Mouse (Mus musculus) CH12.LX (cell line): Measurements from ENCODE around the gene Heatr5a. TPM values are rescaled to one million over a fixed set of nuclear protein-coding genes. Genes with fewer than 3 reads are reported as not detected.

Experiments
- DNase-seq: peaks from one replicate; pipeline ENCODE4 v3.0.0-alpha.2; 2013; ENCODE audit errors: extremely low read depth
- H3K27ac ChIP-seq: 2 replicates; pipeline ENCODE4 v1.5.1; 2012; ENCODE audit warnings: low read depth, mild to moderate bottlenecking, control low read depth, moderate library complexity; ENCODE audit not compliant: insufficient read depth
- H3K27me3 ChIP-seq: replicated peaks from 2 replicates; pipeline ENCODE3; 2012; ENCODE audit warnings: inconsistent platforms
- H3K36me3 ChIP-seq, 2 experiments: replicated peaks in 1 of 2; 2 replicates each; pipeline versions ENCODE3 to v1.6.1; 2012; ENCODE audit warnings: inconsistent platforms in 1 of 2, low read length in 1 of 2, mild to moderate bottlenecking in 1 of 2, mixed read lengths in 1 of 2, moderate library complexity in 1 of 2; ENCODE audit not compliant: control insufficient read depth in 1 of 2, insufficient read depth in 1 of 2
- H3K4me1 ChIP-seq, 2 experiments: 2 replicates each; pipeline ENCODE4 v1.6.1; 2012; ENCODE audit warnings: inconsistent platforms in 1 of 2, moderate library complexity in 1 of 2; ENCODE audit not compliant: insufficient read depth in 2 of 2, control insufficient read depth in 1 of 2
- H3K4me2 ChIP-seq: 2 replicates; pipeline ENCODE4 v1.6.1; 2012; ENCODE audit warnings: low read depth, mild to moderate bottlenecking, control low read depth; ENCODE audit not compliant: poor library complexity, insufficient read depth, severe bottlenecking
- H3K4me3 ChIP-seq, 3 experiments: fragments of 150-350 bp in 1 of 3; sonication (generic) in 1 of 3; replicated peaks in 1 of 3; 2 replicates each; pipeline versions ENCODE3 to v1.5.1; 2011 to 2012; ENCODE audit warnings: low read depth in 2 of 3, low read length in 2 of 3, mild to moderate bottlenecking in 2 of 3, moderate library complexity in 2 of 3, control low read depth in 1 of 3, improper control_type of control experiment in 1 of 3, inconsistent platforms in 1 of 3, mixed read lengths in 1 of 3; ENCODE audit not compliant: poor library complexity in 1 of 3
- H3K79me2 ChIP-seq: replicated peaks from 2 replicates; pipeline ENCODE4 v1.6.1; 2012; ENCODE audit warnings: mild to moderate bottlenecking, moderate library complexity; ENCODE audit not compliant: control insufficient read depth, poor library complexity, insufficient read depth, severe bottlenecking; ENCODE audit errors: extremely low read depth
- H3K9ac ChIP-seq: 2 replicates; pipeline ENCODE4 v1.6.1; 2012; ENCODE audit warnings: low read depth, mild to moderate bottlenecking, control low read depth, moderate library complexity; ENCODE audit not compliant: insufficient read depth
- H3K9me3 ChIP-seq: replicated peaks from 2 replicates; pipeline ENCODE3; 2012; ENCODE audit warnings: low read length, inconsistent platforms, mixed read lengths
- BHLHE40 ChIP-seq: IDR thresholded peaks from 2 replicates; pipeline ENCODE4 v1.6.1; 2011; ENCODE audit warnings: mild to moderate bottlenecking, low read depth, low read length, improper control_type of control experiment
- CHD1 ChIP-seq: IDR thresholded peaks from 2 replicates; pipeline ENCODE4 v1.6.1; 2012; ENCODE audit warnings: low read depth, low read length, improper control_type of control experiment, inconsistent platforms
- CHD2 ChIP-seq: IDR thresholded peaks from 2 replicates; pipeline ENCODE4 v1.6.1; 2011; ENCODE audit warnings: low read length, improper control_type of control experiment
- CTCF ChIP-seq, 2 experiments: IDR thresholded peaks in 1 of 2; conservative IDR thresholded peaks in 1 of 2; 2 replicates each; pipeline ENCODE4 v1.5.1; 2011 to 2012; ENCODE audit warnings: low read depth in 2 of 2, low read length in 2 of 2, improper control_type of control experiment in 1 of 2, inconsistent platforms in 1 of 2, mild to moderate bottlenecking in 1 of 2, moderate library complexity in 1 of 2
- E2F4 ChIP-seq: IDR thresholded peaks from 2 replicates; pipeline ENCODE4 v1.6.1; 2011; ENCODE audit warnings: low read depth, low read length, improper control_type of control experiment; ENCODE audit not compliant: insufficient replicate concordance
- ELF1 ChIP-seq: IDR thresholded peaks from 2 replicates; pipeline ENCODE4 v1.6.1; 2014; ENCODE audit warnings: low read depth, mild to moderate bottlenecking, inconsistent platforms, low read length, improper control_type of control experiment
- EP300 ChIP-seq: IDR thresholded peaks from 2 replicates; pipeline ENCODE4 v1.6.1; 2011; ENCODE audit warnings: low read length, improper control_type of control experiment
- ETS1 ChIP-seq: conservative IDR thresholded peaks from 2 replicates; pipeline ENCODE4 v1.6.1; 2012; ENCODE audit warnings: low read depth, mild to moderate bottlenecking, inconsistent platforms, low read length, improper control_type of control experiment, moderate library complexity
- GABPA ChIP-seq: IDR thresholded peaks from 2 replicates; pipeline ENCODE4 v1.6.1; 2012; ENCODE audit warnings: low read depth, low read length, improper control_type of control experiment, inconsistent platforms; ENCODE audit not compliant: insufficient replicate concordance
- HCFC1 ChIP-seq: IDR thresholded peaks from 2 replicates; pipeline ENCODE4 v1.6.1; 2012; ENCODE audit warnings: low read depth, mild to moderate bottlenecking, inconsistent platforms, low read length, improper control_type of control experiment
- JUN ChIP-seq: IDR thresholded peaks from 2 replicates; pipeline ENCODE4 v1.6.1; 2011; ENCODE audit warnings: low read depth, mild to moderate bottlenecking, low read length, improper control_type of control experiment, moderate library complexity; ENCODE audit not compliant: insufficient read depth
- JUND ChIP-seq: conservative IDR thresholded peaks from 2 replicates; pipeline ENCODE4 v1.6.1; 2011; ENCODE audit warnings: low read depth, low read length, improper control_type of control experiment
- KAT2A ChIP-seq: IDR thresholded peaks from 2 replicates; pipeline ENCODE4 v1.6.1; 2012; ENCODE audit warnings: low read length, improper control_type of control experiment, inconsistent platforms; ENCODE audit not compliant: insufficient replicate concordance
- MAFK ChIP-seq: IDR thresholded peaks from 2 replicates; pipeline ENCODE4 v1.6.1; 2011; ENCODE audit warnings: low read length, improper control_type of control experiment; ENCODE audit not compliant: insufficient replicate concordance
- MAX ChIP-seq: IDR thresholded peaks from 2 replicates; pipeline ENCODE4 v1.6.1; 2011; ENCODE audit warnings: low read length, improper control_type of control experiment
- MAZ ChIP-seq: IDR thresholded peaks from 2 replicates; pipeline ENCODE4 v1.6.1; 2012; ENCODE audit warnings: low read depth, mild to moderate bottlenecking, inconsistent platforms, low read length, improper control_type of control experiment, moderate library complexity
- MEF2A ChIP-seq: IDR thresholded peaks from 2 replicates; pipeline ENCODE4 v1.6.1; 2014; ENCODE audit warnings: low read depth, mild to moderate bottlenecking, inconsistent platforms, low read length, improper control_type of control experiment, borderline replicate concordance
- MXI1 ChIP-seq: IDR thresholded peaks from 2 replicates; pipeline ENCODE4 v1.6.1; 2011; ENCODE audit warnings: mild to moderate bottlenecking, low read depth, low read length, improper control_type of control experiment
- MYC ChIP-seq: IDR thresholded peaks from 2 replicates; pipeline ENCODE4 v1.6.1; 2011; ENCODE audit warnings: low read depth, mild to moderate bottlenecking, improper control_type of control experiment, low read length
- NRF1 ChIP-seq: IDR thresholded peaks from 2 replicates; pipeline ENCODE4 v1.6.1; 2014; ENCODE audit warnings: low read depth, mild to moderate bottlenecking, inconsistent platforms, low read length, improper control_type of control experiment, moderate library complexity
- PAX5 ChIP-seq: IDR thresholded peaks from 2 replicates; pipeline ENCODE4 v1.6.1; 2012; ENCODE audit warnings: low read length, inconsistent platforms, mixed read lengths
- POLR2A ChIP-seq: IDR thresholded peaks from 2 replicates; pipeline ENCODE4 v1.6.1; 2011; ENCODE audit warnings: low read depth, mild to moderate bottlenecking, improper control_type of control experiment, low read length
- POLR2AphosphoS2 ChIP-seq: IDR thresholded peaks from 2 replicates; pipeline ENCODE4 v1.6.1; 2011; ENCODE audit warnings: low read depth, low read length, improper control_type of control experiment
- RAD21 ChIP-seq: IDR thresholded peaks from 2 replicates; pipeline ENCODE4 v1.6.1; 2011; ENCODE audit warnings: low read depth, mild to moderate bottlenecking, low read length, improper control_type of control experiment, moderate library complexity
- RCOR1 ChIP-seq: conservative IDR thresholded peaks from 2 replicates; pipeline ENCODE4 v1.6.1; 2012; ENCODE audit warnings: low read depth, mild to moderate bottlenecking, inconsistent platforms, low read length, improper control_type of control experiment
- SIN3A ChIP-seq: IDR thresholded peaks from 2 replicates; pipeline ENCODE4 v1.6.1; 2012; ENCODE audit warnings: low read length, improper control_type of control experiment, inconsistent platforms
- TBP ChIP-seq: conservative IDR thresholded peaks from 2 replicates; pipeline ENCODE4 v1.6.1; 2011; ENCODE audit warnings: low read depth, low read length, improper control_type of control experiment
- TCF12 ChIP-seq: IDR thresholded peaks from 2 replicates; pipeline ENCODE4 v1.6.1; 2014; ENCODE audit warnings: low read depth, mild to moderate bottlenecking, inconsistent platforms, low read length, improper control_type of control experiment
- UBTF ChIP-seq: IDR thresholded peaks from 2 replicates; pipeline ENCODE4 v1.6.1; 2012; ENCODE audit warnings: low read depth, mild to moderate bottlenecking, inconsistent platforms, low read length, improper control_type of control experiment, moderate library complexity
- USF1 ChIP-seq: IDR thresholded peaks from 2 replicates; pipeline ENCODE4 v1.6.1; 2014; ENCODE audit warnings: low read depth, mild to moderate bottlenecking, inconsistent platforms, low read length, improper control_type of control experiment
- USF2 ChIP-seq: conservative IDR thresholded peaks from 2 replicates; pipeline ENCODE4 v1.6.1; 2011; ENCODE audit warnings: low read depth, low read length, improper control_type of control experiment
- ZKSCAN1 ChIP-seq: IDR thresholded peaks from 2 replicates; pipeline ENCODE4 v1.6.1; 2012; ENCODE audit warnings: low read depth, inconsistent platforms, low read length, improper control_type of control experiment, borderline replicate concordance
- ZMIZ1 ChIP-seq: IDR thresholded peaks from 2 replicates; pipeline ENCODE4 v1.6.1; 2012; ENCODE audit warnings: low read depth, mild to moderate bottlenecking, inconsistent platforms, low read length, improper control_type of control experiment
- dilution Hi-C: fragments of 300-500 bp; cut with MboI; formaldehyde crosslinking; loops from 2 replicates; pipeline ENCODE4 v1.14.3; 2020; ENCODE audit warnings: low sequenced_read_pairs; ENCODE audit not compliant: extremely low pct_unique_long_range_greater_than_20kb, extremely low pct_ligation_motif_present
- in situ Hi-C: fragments of 300-500 bp; cut with MboI; formaldehyde crosslinking; loops from 3 replicates; pipeline ENCODE4 v1.14.3; 2019; ENCODE audit warnings: low sequenced_read_pairs, low pct_ligation_motif_present, low pct_unique_long_range_greater_than_20kb, mixed read lengths
- polyA plus RNA-seq: library from polyadenylated mRNA; unstranded; fragments of >175 nt; gene quantifications from 2 replicates; pipeline ENCODE4 v1.2.1, GENCODE M21; 2012; ENCODE audit warnings: low read depth; ENCODE audit not compliant: insufficient read length
- total RNA-seq, 2 experiments: library from RNA; depleted of rRNA; stranded (reverse); fragments of 300-350 nt in 1 of 2; fragments of >200 nt in 1 of 2; gene quantifications; 2 replicates each; pipeline ENCODE4 v1.2.3; 2012 to 2014

The Heatr5a gene
- total and polyA plus RNA-seq, 3 experiments, result 5.4 to 7.3 (median 6.4) TPM

DNA sequence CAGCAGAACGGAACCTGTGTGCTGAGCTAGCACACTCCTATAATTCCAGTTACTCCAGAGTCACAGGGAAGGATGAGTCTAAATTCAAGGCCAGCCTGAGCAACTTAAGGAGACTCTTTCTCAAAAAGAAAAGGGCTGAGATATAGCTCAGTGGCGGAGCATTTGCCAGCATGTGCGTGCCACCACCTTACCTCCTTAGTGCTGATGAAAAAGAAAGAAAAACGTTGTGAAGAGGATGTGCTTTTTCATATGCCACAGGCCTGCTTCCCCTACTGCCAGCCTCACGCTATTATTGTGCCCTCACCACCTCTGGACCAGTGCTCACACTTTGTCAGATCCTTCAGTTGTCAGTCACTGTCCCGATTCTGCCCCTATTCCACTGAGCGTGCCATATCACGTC lies 104.0 kb downstream of the Heatr5a start:
- dilution Hi-C loops (no loop called here), in situ Hi-C loops (no loop called here)
- Histone ChIP-seq H3K9ac (no peak overlapping the region), H3K36me3 (no peaks in the 10 kb centered on the region), H3K27me3 (no peaks in the 10 kb centered on the region), H3K9me3 (no peaks in the 10 kb centered on the region), H3K4me1 (peaks cover 19 to 39% of the 10 kb centered on the region in 2 experiments), H3K4me3 (no peak overlapping the region), H3K27ac (no peak overlapping the region), H3K79me2 (no peaks in the 10 kb centered on the region), H3K4me2 (no peak overlapping the region)
- no peak for DNase-seq
- TF ChIP-seq TBP, result no peak
- no peak for TF ChIP-seq ZKSCAN1
- TF ChIP-seq GABPA, result no peak
- no peak for TF ChIP-seq SIN3A
- no peak for TF ChIP-seq ZMIZ1
- no peak for TF ChIP-seq E2F4
- no peak for TF ChIP-seq MXI1
- no peak for TF ChIP-seq NRF1
- TF ChIP-seq CHD1, result no peak
- no peak for TF ChIP-seq MYC
- no peak for TF ChIP-seq JUND
- TF ChIP-seq CTCF (conservative IDR thresholded peaks at IDR 0.05 in 1 of 2, IDR thresholded peaks at IDR 0.05 in 1 of 2; ENCODE audit: low read depth in 2 of 2, low read length in 2 of 2), result no peak
- no peak for TF ChIP-seq USF2
- no peak for TF ChIP-seq KAT2A
- TF ChIP-seq EP300, result no peak
- TF ChIP-seq RAD21, result no peak
- no peak for TF ChIP-seq RCOR1
- TF ChIP-seq CHD2, result no peak

DNA sequence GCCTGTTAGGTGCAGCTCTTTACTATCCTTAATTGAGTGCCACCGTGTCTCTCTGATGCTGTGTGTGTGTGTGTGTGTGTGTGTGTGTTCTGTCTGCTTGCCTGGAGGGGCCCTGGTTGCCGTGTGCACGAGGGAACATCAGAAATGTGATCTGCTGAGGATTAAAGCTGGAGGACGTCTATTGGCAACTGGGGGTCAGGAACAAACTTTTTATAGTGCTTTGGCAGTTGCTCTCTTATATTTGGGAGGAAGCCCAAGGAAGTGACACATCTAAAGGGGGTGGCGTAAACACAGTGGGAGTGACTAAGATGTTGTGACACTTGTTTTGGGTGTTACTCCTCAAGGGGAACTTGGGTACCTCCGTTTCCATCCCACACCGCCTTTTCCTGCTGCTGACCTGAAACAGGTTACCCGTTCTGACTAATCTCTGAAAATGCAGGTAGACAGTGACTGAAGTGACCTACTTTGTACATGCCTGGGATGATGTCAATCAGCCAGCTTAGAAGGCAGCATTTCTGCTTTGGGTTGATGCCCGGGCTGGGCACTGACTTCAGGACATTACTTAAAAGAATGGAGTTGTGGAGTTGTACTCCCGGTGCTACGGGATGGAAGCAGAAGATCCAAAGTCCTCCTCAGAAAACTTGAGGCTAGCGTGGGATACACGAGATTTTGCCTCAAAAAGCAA lies 104.8 kb downstream of the Heatr5a start:
- H3K9me3 ChIP-seq, result no peaks in the 10 kb centered on the region
- dilution Hi-C loops, result no loop called here
- H3K4me3 ChIP-seq, result peak overlapping the region in 1 of 3 experiments; percentile 29
- no peaks in the 10 kb centered on the region for H3K27me3 ChIP-seq
- no peak overlapping the region for H3K27ac ChIP-seq
- in situ Hi-C loops, result no loop called here
- peak overlapping the region; percentile 76; the same call in 1 of the 2 replicates for H3K4me2 ChIP-seq
- peak; percentile 11 for DNase-seq
- no peak overlapping the region for H3K9ac ChIP-seq
- peaks cover 19 to 39% of the 10 kb centered on the region in 2 experiments for H3K4me1 ChIP-seq
- no peaks in the 10 kb centered on the region for H3K79me2 ChIP-seq
- H3K36me3 ChIP-seq, result no peaks in the 10 kb centered on the region
- TF ChIP-seq MAX (no peak), ZKSCAN1 (no peak), TBP (no peak), PAX5 (no peak), HCFC1 (no peak), POLR2AphosphoS2 (no peak), BHLHE40 (no peak), UBTF (no peak), USF1 (no peak), JUN (no peak), ELF1 (no peak; the same call in 1 of the 2 replicates), USF2 (no peak), MAFK (no peak), MAZ (0 out of 2 replicates have a peak, but pooled peaks have one; percentile 38), POLR2A (no peak), SIN3A (peak; percentile 53; the same call in 1 of the 2 replicates), TCF12 (peak; percentile 16; the same call in 1 of the 2 replicates), RCOR1 (no peak), ETS1 (no peak; the same call in 1 of the 2 replicates), MEF2A (no peak)
